Mouse (Mus musculus) E14TG2a.4 (cell line): ENCODE data around the gene Gm21954.

ENCODE experiments used
- H3K27me3 ChIP-seq: 2 replicates; pipeline ENCODE4 v1.6.1; 2014; ENCODE audit warnings: low read length, control low read depth; ENCODE audit not compliant: insufficient read depth
- H3K36me3 ChIP-seq: 2 replicates; pipeline ENCODE4 v1.6.1; 2014; ENCODE audit warnings: low read length, control low read depth; ENCODE audit not compliant: insufficient read depth
- H3K4me1 ChIP-seq: replicated peaks from 2 replicates; pipeline ENCODE4 v1.6.1; 2014; ENCODE audit warnings: low read depth, low read length, control low read depth
- H3K4me3 ChIP-seq: replicated peaks from 2 replicates; pipeline ENCODE4 v1.5.1; 2014; ENCODE audit warnings: mild to moderate bottlenecking, low read length
- H3K9me3 ChIP-seq: 2 replicates; pipeline ENCODE4 v1.6.1; 2014; ENCODE audit warnings: low read length, control low read depth
- CTCF ChIP-seq: conservative IDR thresholded peaks from 2 replicates; pipeline ENCODE4 v1.5.1; 2014; ENCODE audit warnings: low read length
- NANOG ChIP-seq: IDR thresholded peaks from 2 replicates; pipeline ENCODE4 v1.6.1; 2014; ENCODE audit warnings: borderline replicate concordance, low read length, mixed read lengths
- POU5F1 ChIP-seq: IDR thresholded peaks from 2 replicates; pipeline ENCODE4 v1.6.1; 2014; ENCODE audit warnings: low read length, borderline replicate concordance

Gm21954 gene

DNA sequence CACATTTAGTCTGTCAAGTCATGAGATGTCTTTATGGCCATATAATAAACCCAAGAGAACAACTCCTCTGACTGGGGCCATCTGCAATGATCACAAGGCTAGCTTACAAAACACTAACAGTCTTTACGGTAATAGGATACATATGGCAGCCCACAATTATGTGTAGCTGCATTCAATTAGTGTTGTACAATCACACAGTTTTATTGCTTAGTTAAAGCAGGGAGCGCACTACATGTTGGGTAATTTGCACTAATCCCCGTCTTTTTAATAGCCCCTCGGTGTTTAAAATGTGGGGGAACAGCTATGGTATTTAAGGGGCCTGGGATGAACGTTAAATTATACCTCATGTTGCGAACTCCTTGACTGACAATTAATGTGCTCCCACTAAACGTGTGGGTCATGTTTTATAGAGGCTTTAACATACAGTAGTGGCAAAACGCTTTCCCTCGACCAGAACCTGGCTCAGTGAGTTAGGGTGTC lies 24.5 kb upstream of the Gm21954 start:
- no peaks in the 10 kb centered on the region for H3K4me1 ChIP-seq
- TF ChIP-seq POU5F1 = no peak
- TF ChIP-seq CTCF = no peak
- no peak for TF ChIP-seq NANOG
- no peaks in the 10 kb centered on the region for H3K36me3 ChIP-seq
- no peaks in the 10 kb centered on the region for H3K9me3 ChIP-seq
- no peak overlapping the region for H3K4me3 ChIP-seq
- H3K27me3 ChIP-seq = no peaks in the 10 kb centered on the region

- Histone ChIP-seq H3K9me3 (no peaks in the 10 kb centered on the region), H3K27me3 (no peaks in the 10 kb centered on the region), H3K4me3 (no peak overlapping the region), H3K36me3 (no peaks in the 10 kb centered on the region), H3K4me1 (no peaks in the 10 kb centered on the region)
- TF ChIP-seq NANOG = no peak
- no peak for TF ChIP-seq POU5F1
- TF ChIP-seq CTCF = no peak
Measured at GRCm38 (mm10) chr3:55495866-55496265, 23.9 kb upstream of the Gm21954 start.

DNA sequence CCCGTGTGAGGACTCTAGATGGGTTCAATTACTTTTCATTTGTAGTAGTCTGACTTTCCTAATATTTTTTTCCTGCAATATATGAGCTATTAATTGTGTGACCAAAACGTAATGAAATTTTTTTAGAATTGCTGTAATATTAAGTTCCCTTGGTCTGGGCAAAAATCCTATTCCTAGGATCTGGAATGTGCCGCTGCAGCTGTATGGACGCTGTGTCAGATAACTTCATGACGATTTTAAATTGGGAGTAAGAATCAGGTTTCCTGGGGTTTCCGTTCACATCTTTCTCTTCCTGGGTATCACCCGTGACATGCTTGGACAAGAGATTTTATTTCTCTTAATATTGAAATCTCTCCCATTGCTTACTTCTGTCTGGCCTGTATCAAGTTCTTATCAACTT lies 23.2 kb upstream of the Gm21954 start:
- no peak for TF ChIP-seq CTCF
- TF ChIP-seq POU5F1 = no peak
- TF ChIP-seq NANOG = no peak
- H3K9me3 ChIP-seq = no peaks in the 10 kb centered on the region
- no peaks in the 10 kb centered on the region for H3K27me3 ChIP-seq
- H3K4me1 ChIP-seq = no peaks in the 10 kb centered on the region
- H3K36me3 ChIP-seq = no peaks in the 10 kb centered on the region
- H3K4me3 ChIP-seq = no peak overlapping the region

GRCm38 (mm10) chr3:55494348-55494747 lies 22.3 kb upstream of the Gm21954 start:
- Histone ChIP-seq H3K27me3 (no peaks in the 10 kb centered on the region), H3K4me3 (no peak overlapping the region)
- TF ChIP-seq POU5F1 (no peak), NANOG (no peak), CTCF (peak; percentile 44; the same call in 1 of the 2 replicates)

GRCm38 (mm10) chr3:55492021-55492420 lies 20.0 kb upstream of the Gm21954 start:
- Histone ChIP-seq H3K36me3 (no peaks in the 10 kb centered on the region), H3K9me3 (no peaks in the 10 kb centered on the region), H3K4me3 (no peak overlapping the region), H3K4me1 (no peaks in the 10 kb centered on the region), H3K27me3 (0 out of 2 replicates have a peak, but pooled peaks cover 5% of the 10 kb centered on the region)
- no peak for TF ChIP-seq POU5F1
- TF ChIP-seq NANOG = no peak
- TF ChIP-seq CTCF = no peak

More at GRCm38 (mm10) chr3:55494348-55494747, 22.3 kb upstream of the Gm21954 start:
- H3K9me3 ChIP-seq = no peaks in the 10 kb centered on the region
- H3K36me3 ChIP-seq = no peaks in the 10 kb centered on the region
- no peaks in the 10 kb centered on the region for H3K4me1 ChIP-seq

- TF ChIP-seq POU5F1 (no peak), CTCF (no peak), NANOG (no peak)
- H3K4me1 ChIP-seq = no peaks in the 10 kb centered on the region
- 0 out of 2 replicates have a peak, but pooled peaks cover 5% of the 10 kb centered on the region for H3K27me3 ChIP-seq
- H3K9me3 ChIP-seq = no peaks in the 10 kb centered on the region
- H3K36me3 ChIP-seq = no peaks in the 10 kb centered on the region
- H3K4me3 ChIP-seq = no peak overlapping the region
Measured at GRCm38 (mm10) chr3:55489231-55489990, 17.4 kb upstream of the Gm21954 start.

GRCm38 (mm10) chr3:55483328-55483727 lies 11.3 kb upstream of the Gm21954 start:
- Histone ChIP-seq H3K36me3 (no peaks in the 10 kb centered on the region), H3K27me3 (no peaks in the 10 kb centered on the region), H3K9me3 (no peaks in the 10 kb centered on the region), H3K4me1 (peaks cover 14% of the 10 kb centered on the region), H3K4me3 (no peak overlapping the region)
- TF ChIP-seq NANOG = no peak
- no peak for TF ChIP-seq POU5F1
- no peak for TF ChIP-seq CTCF

- H3K9me3 ChIP-seq = no peaks in the 10 kb centered on the region
- no peaks in the 10 kb centered on the region for H3K36me3 ChIP-seq
- no peaks in the 10 kb centered on the region for H3K27me3 ChIP-seq
- TF ChIP-seq POU5F1 (no peak), CTCF (no peak), NANOG (no peak)
- peaks cover 21% of the 10 kb centered on the region for H3K4me1 ChIP-seq
- H3K4me3 ChIP-seq = no peak overlapping the region
Measured at GRCm38 (mm10) chr3:55481140-55481539, 9.1 kb upstream of the Gm21954 start.
